Mouse (Mus musculus) embryonic facial prominence, embryonic 14.5 days (tissue): Measurements from ENCODE around the gene Gne. TPM values are rescaled to one million over a fixed set of nuclear protein-coding genes. Genes with fewer than 3 reads are reported as not detected.

ENCODE experiments used
- ATAC-seq: fragments of 200-750 bp; cut with Nextera tagmentation; 2 replicates; pipeline ENCODE4 v1.8.0; 2017; ENCODE audit warnings: low read depth, moderate number of reproducible peaks, moderate TSS enrichment
- DNase-seq: peaks from one replicate; pipeline ENCODE4 v3.0.0-alpha.2; 2015; ENCODE audit warnings: low spot score
- H3K27ac ChIP-seq: fragments of 300-500 bp; sonication (generic); replicated peaks from 2 replicates; pipeline ENCODE4 v1.5.1; 2014; ENCODE audit warnings: low read depth, mild to moderate bottlenecking, low read length, moderate library complexity
- H3K27me3 ChIP-seq: fragments of 300-500 bp; sonication (generic); replicated peaks from 2 replicates; pipeline ENCODE4 v1.6.1; 2014; ENCODE audit warnings: low read length; ENCODE audit not compliant: control insufficient read depth, insufficient read depth
- H3K36me3 ChIP-seq: fragments of 300-500 bp; sonication (generic); 2 replicates; pipeline ENCODE4 v1.6.1; 2014; ENCODE audit warnings: low read length, mixed read lengths; ENCODE audit not compliant: control insufficient read depth, insufficient read depth
- H3K4me1 ChIP-seq: fragments of 300-500 bp; sonication (generic); 2 replicates; pipeline ENCODE4 v1.6.1; 2014; ENCODE audit warnings: antibody characterized with exemption, low read length; ENCODE audit not compliant: control insufficient read depth, insufficient read depth
- H3K4me2 ChIP-seq: fragments of 300-500 bp; sonication (generic); 2 replicates; pipeline ENCODE4 v1.6.1; 2014; ENCODE audit warnings: low read depth, mild to moderate bottlenecking, low read length, moderate library complexity, mixed read lengths
- H3K4me3 ChIP-seq: fragments of 300-500 bp; sonication (generic); 2 replicates; pipeline ENCODE4 v1.5.1; 2014; ENCODE audit warnings: low read depth, mild to moderate bottlenecking, low read length
- H3K9ac ChIP-seq: fragments of 300-500 bp; sonication (generic); 2 replicates; pipeline ENCODE4 v1.6.1; 2014; ENCODE audit warnings: low read depth, mild to moderate bottlenecking, low read length, moderate library complexity, mixed read lengths
- H3K9me3 ChIP-seq: fragments of 300-500 bp; sonication (generic); 2 replicates; pipeline ENCODE4 v1.6.1; 2016; ENCODE audit warnings: low read length; ENCODE audit not compliant: control insufficient read depth
- WGBS: fragments of 180-500 bp; shearing (Covaris S2); extraction: QIAGEN DNeasy Blood & Tissue Kit; methylation state at CpG from one replicate; pipeline ENCODE4 v1.1.7; 2014; 5-methylcytosine and 5-hydroxymethylcytosine counted together
- polyA plus RNA-seq: library from polyadenylated mRNA; unstranded; fragments of >200 nt; fragmentation: Nextera tagmentation; extraction: Ambion mirVana; gene quantifications from 2 replicates; pipeline ENCODE4 v1.2.1, GENCODE M21; 2014

Gene Gne
- polyA plus RNA-seq, 1 experiment from 2014 or later: 29.0 TPM

- Histone ChIP-seq H3K9me3 (no peaks in the 10 kb centered on the region), H3K9ac (no peak overlapping the region), H3K4me2 (peak overlapping the region; percentile 36), H3K4me3 (no peak overlapping the region), H3K4me1 (peaks cover 3% of the 10 kb centered on the region; the same call in 1 of the 2 replicates), H3K36me3 (no peaks in the 10 kb centered on the region), H3K27me3 (no peaks in the 10 kb centered on the region), H3K27ac (no peak overlapping the region)
- no peak for ATAC-seq
- WGBS: 78% methylated on average over 13 of the region's 13 CpGs
- no peak for DNase-seq
These were observed 787 bp upstream of the Gne start for GRCm38 (mm10) chr4:44084602-44085325.

- DNase-seq (no peak), ATAC-seq (no peak)
- WGBS: 87% methylated on average over 7 of the region's 7 CpGs
- no peak overlapping the region for H3K27ac ChIP-seq
- no peak overlapping the region for H3K9ac ChIP-seq
- no peaks in the 10 kb centered on the region; the same call in 1 of the 2 replicates for H3K4me1 ChIP-seq
- H3K4me3 ChIP-seq: no peak overlapping the region
- no peaks in the 10 kb centered on the region for H3K27me3 ChIP-seq
- H3K9me3 ChIP-seq: no peaks in the 10 kb centered on the region
- no peaks in the 10 kb centered on the region for H3K36me3 ChIP-seq
- no peak overlapping the region for H3K4me2 ChIP-seq
These were observed 5.5 kb downstream of the Gne start for GRCm38 (mm10) chr4:44078358-44078933.

DNA sequence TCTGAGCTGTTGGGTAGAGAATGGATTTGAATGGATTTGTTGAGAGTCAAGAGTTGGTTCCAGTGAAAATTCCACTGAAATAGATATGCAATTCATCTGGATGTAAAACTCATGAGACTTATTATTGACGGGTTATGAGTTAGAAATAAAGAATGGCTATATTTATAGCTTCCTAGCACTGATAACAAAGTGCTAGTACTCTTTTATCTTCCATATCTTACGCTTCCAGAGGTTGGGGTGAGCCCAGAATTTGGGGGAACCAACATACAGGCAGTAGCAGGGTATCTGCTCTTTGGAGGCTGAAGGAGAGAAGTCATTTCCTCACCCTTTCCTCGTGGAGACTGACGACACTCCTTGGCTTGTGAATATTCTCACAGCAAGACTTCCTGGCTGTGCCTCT lies 9.6 kb downstream of the Gne start:
- H3K27me3 ChIP-seq: no peaks in the 10 kb centered on the region
- 68% methylated on average over 4 of the region's 4 CpGs for whole genome bisulfite sequencing
- no peak for ATAC-seq

DNA sequence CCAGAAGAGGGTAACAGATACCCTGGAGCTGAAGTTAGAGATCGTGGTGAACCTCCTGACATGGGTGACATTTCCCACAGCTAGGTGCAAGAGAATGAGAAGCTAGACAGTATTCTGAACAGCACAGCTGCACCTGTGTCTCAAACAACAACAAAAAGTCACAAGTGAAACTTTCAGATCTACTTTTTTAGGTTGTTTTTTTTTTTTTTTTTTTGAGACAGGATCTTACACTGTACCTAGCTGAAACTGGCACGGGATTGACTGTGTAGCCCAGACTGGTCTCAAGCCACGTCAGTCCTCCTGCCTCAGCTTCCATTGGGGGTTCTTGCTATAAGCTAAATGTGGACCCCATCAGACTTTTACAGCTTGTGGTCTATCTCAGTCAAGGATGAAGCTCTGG lies 10.2 kb downstream of the Gne start:
- DNase-seq: no peak
- H3K4me2 ChIP-seq: no peak overlapping the region
- H3K27ac ChIP-seq: no peak overlapping the region
- H3K27me3 ChIP-seq: no peaks in the 10 kb centered on the region
- ATAC-seq: no peak
- no peak overlapping the region for H3K4me3 ChIP-seq
- WGBS: 83% methylated on average over 3 of the region's 3 CpGs
- H3K9ac ChIP-seq: no peak overlapping the region
- peaks cover 6% of the 10 kb centered on the region; the same call in 1 of the 2 replicates for H3K4me1 ChIP-seq
- no peaks in the 10 kb centered on the region for H3K9me3 ChIP-seq
- H3K36me3 ChIP-seq: no peaks in the 10 kb centered on the region

More for the DNA sequence above, 9.6 kb downstream of the Gne start:
- Histone ChIP-seq H3K9ac (no peak overlapping the region), H3K36me3 (no peaks in the 10 kb centered on the region), H3K27ac (no peak overlapping the region), H3K4me3 (no peak overlapping the region), H3K4me1 (peaks cover 6% of the 10 kb centered on the region; the same call in 1 of the 2 replicates), H3K4me2 (no peak overlapping the region), H3K9me3 (no peaks in the 10 kb centered on the region)
- no peak for DNase-seq

DNA sequence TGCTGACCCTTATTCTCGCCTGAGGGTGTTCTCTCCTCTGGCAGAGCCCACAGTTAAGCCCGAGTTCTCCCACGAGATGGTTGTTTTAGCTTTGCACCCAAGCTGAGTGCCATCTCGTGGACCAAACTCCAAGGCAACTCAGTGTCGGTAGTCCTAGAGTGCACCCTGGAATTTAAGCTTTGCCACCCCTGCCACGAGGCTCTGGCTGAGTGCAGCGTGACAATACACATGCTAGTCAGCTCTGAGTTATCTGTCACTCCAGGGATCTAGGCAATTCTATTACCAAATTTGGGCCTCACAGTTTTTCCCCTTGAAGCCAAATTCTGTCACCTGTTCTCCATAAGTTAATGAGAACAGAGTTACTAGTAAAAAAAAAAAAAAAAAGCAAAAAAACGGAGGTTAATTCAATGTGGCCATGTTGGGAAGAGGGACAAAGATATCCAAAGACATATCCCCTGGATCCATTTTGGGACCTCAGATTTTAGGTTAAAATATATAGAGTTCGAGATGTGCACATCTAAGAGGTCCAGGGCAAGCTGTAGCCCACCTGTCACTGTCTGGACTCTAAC lies 11.0 kb downstream of the Gne start:
- no peaks in the 10 kb centered on the region for H3K36me3 ChIP-seq
- peak overlapping the region; percentile 68 for H3K4me2 ChIP-seq
- peak overlapping the region; percentile 95 for H3K4me3 ChIP-seq
- peak overlapping the region; percentile 63; the same call in 1 of the 2 replicates for H3K27ac ChIP-seq
- WGBS: 9% methylated on average over 9 of the region's 9 CpGs
- H3K4me1 ChIP-seq: peaks cover 10% of the 10 kb centered on the region; the same call in 1 of the 2 replicates
- H3K9ac ChIP-seq: peak overlapping the region; percentile 85
- ATAC-seq: peak; percentile 73
- no peaks in the 10 kb centered on the region for H3K27me3 ChIP-seq
- no peak for DNase-seq
- no peaks in the 10 kb centered on the region for H3K9me3 ChIP-seq

- under 1% methylated on average over 53 of the region's 70 CpGs for WGBS
- peak overlapping the region; percentile 85 for H3K9ac ChIP-seq
- no peaks in the 10 kb centered on the region for H3K9me3 ChIP-seq
- H3K27me3 ChIP-seq: no peaks in the 10 kb centered on the region
- DNase-seq (peak; percentile 96), ATAC-seq (peak; percentile 97)
- H3K27ac ChIP-seq: peak overlapping the region; percentile 63
- no peaks in the 10 kb centered on the region for H3K36me3 ChIP-seq
- H3K4me1 ChIP-seq: peaks cover 10% of the 10 kb centered on the region; the same call in 1 of the 2 replicates
- H3K4me3 ChIP-seq: peak overlapping the region; percentile 95
- peak overlapping the region; percentile 68 for H3K4me2 ChIP-seq
These were observed 11.7 kb downstream of the Gne start for GRCm38 (mm10) chr4:44072146-44072872.

DNA sequence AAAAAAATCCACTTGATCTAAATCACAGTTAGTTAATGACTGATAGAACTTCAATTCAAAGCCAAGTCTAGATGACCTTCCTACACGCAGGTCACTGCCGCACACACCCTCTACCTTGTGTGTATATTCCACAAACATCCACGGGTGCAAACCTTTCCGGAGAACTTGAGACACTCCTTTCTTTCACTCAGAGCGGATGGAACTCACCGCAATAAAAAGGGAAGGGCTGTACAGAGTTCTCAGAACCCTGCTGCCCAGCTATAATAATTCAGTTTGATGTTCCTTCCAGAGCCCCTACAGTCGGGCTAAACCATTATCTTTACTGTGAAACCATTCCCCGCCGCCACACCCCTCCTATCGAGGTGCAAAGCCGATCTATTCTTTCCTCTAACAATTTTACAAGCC lies 12.2 kb downstream of the Gne start:
- Histone ChIP-seq H3K27ac (no peak overlapping the region), H3K4me2 (peak overlapping the region; percentile 68), H3K4me3 (peak overlapping the region; percentile 95), H3K9ac (peak overlapping the region; percentile 85), H3K4me1 (peaks cover 10% of the 10 kb centered on the region; the same call in 1 of the 2 replicates), H3K9me3 (no peaks in the 10 kb centered on the region), H3K27me3 (no peaks in the 10 kb centered on the region), H3K36me3 (no peaks in the 10 kb centered on the region)
- DNase-seq (peak; percentile 17), ATAC-seq (0 out of 2 replicates have a peak, but pooled peaks have one; percentile 3)
- WGBS: 7% methylated on average over 11 of the region's 11 CpGs

GRCm38 (mm10) chr4:44070641-44071040 lies 13.3 kb downstream of the Gne start:
- ATAC-seq: no peak
- DNase-seq: no peak
- Histone ChIP-seq H3K36me3 (no peaks in the 10 kb centered on the region), H3K4me1 (peaks cover 10% of the 10 kb centered on the region; the same call in 1 of the 2 replicates), H3K27ac (no peak overlapping the region), H3K9ac (no peak overlapping the region), H3K4me3 (no peak overlapping the region), H3K9me3 (no peaks in the 10 kb centered on the region), H3K27me3 (no peaks in the 10 kb centered on the region), H3K4me2 (peak overlapping the region; percentile 68; the same call in 1 of the 2 replicates)
- WGBS: 66% methylated on average over 4 of the region's 4 CpGs
